9 mouse cellular contexts compared by ENCODE assay signal in the genomic region with DNA sequence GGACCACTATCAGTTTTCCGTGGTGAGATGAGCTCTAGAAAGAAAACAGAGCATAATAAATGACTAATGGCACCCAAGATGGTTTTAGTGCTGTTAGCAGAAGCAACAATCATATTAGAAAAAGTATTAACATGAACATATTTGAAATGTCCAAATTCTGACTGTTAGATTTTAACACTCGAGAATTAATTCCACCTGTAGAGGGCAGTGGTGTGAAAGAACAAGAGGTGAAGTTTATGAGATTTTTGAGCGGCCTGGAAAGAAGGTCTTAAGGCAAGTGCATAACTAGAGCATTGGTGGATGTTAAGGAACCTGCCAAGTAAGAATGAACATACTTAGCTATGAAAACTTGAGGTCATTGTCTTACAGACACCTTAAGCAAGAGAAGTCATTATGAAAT. TPM values are rescaled to one million over a fixed set of nuclear protein-coding genes. Genes with fewer than 3 reads are reported as not detected.
DNase-seq lines count a peak whose midpoint lies in the region; ATAC-seq and TF ChIP-seq lines count a peak whose summit lies in the region.
"Had no signal": no experiment of that assay in that cellular context is flagged by ENCODE, and none has a peak within 500 bp of the region (broad histone marks: within the 10 kb centered on the region; RNA-seq: fewer than 3 reads in every experiment).

No protein-coding gene starts in this region.

- no peak for TF ChIP-seq EP300 in heart, postnatal 0 days (IDR thresholded peaks at IDR 0.05; ENCODE audit: low read depth)
- TF ChIP-seq EP300 in stomach, postnatal 0 days (optimal IDR thresholded peaks at IDR 0.05), result no peak

- H3K4me1 ChIP-seq in heart, postnatal 0 days (ENCODE audit: control insufficient read depth, insufficient read depth), result no peaks in the 10 kb centered on the region
- no peaks in the 10 kb centered on the region for H3K4me1 ChIP-seq in thymus, adult 2 months (replicated peaks; ENCODE audit: control insufficient read depth, insufficient read depth, low read length)
- no peaks in the 10 kb centered on the region for H3K4me1 ChIP-seq in stomach, postnatal 0 days (replicated peaks; ENCODE audit: control insufficient read depth, insufficient read depth)
- H3K4me1 ChIP-seq: heart, embryonic 13.5 days had no signal

- no peak overlapping the region for H3K4me3 ChIP-seq in heart, postnatal 0 days (ENCODE audit: low read depth, low read length)
- H3K4me3 ChIP-seq in thymus, adult 2 months (ENCODE audit: control insufficient read depth, insufficient read depth, low read length), result no peak overlapping the region
- H3K4me3 ChIP-seq in stomach, postnatal 0 days (ENCODE audit: low read depth, low read length), result no peak overlapping the region
- H3K4me3 ChIP-seq: heart, embryonic 13.5 days had no signal

- no peak overlapping the region for H3K9ac ChIP-seq in heart, postnatal 0 days (replicated peaks; ENCODE audit: low read depth, low read length)
- no peak overlapping the region for H3K9ac ChIP-seq in stomach, postnatal 0 days (ENCODE audit: low read length)
- H3K9ac ChIP-seq: heart, embryonic 13.5 days had no signal

- no peaks in the 10 kb centered on the region for H3K27me3 ChIP-seq in heart, postnatal 0 days (ENCODE audit: control insufficient read depth, insufficient read depth, low read length)
- no peaks in the 10 kb centered on the region for H3K27me3 ChIP-seq in thymus, adult 2 months (ENCODE audit: control insufficient read depth, insufficient read depth, low read length)
- no peaks in the 10 kb centered on the region for H3K27me3 ChIP-seq in stomach, postnatal 0 days (ENCODE audit: control insufficient read depth, insufficient read depth, low read length)
- H3K27me3 ChIP-seq: heart, embryonic 13.5 days had no signal

- no peak overlapping the region for H3K4me2 ChIP-seq in heart, postnatal 0 days (ENCODE audit: low read depth, low read length)
- H3K4me2 ChIP-seq in stomach, postnatal 0 days (replicated peaks; ENCODE audit: low read depth), result no peak overlapping the region
- H3K4me2 ChIP-seq: heart, embryonic 13.5 days had no signal

- WGBS in heart, postnatal 0 days, result 21% methylated on average over 3 of the region's 3 CpGs
- 11% methylated on average over 3 of the region's 3 CpGs for WGBS in thymus, adult 2 months
- 14% methylated on average over 3 of the region's 3 CpGs for WGBS in stomach, postnatal 0 days

- peak; percentile 38 for TF ChIP-seq CTCF in heart, postnatal 0 days (IDR thresholded peaks at IDR 0.05; ENCODE audit: low read depth)
- no peak for TF ChIP-seq CTCF in thymus, adult 2 months (IDR thresholded peaks at IDR 0.05; ENCODE audit: borderline replicate concordance, control insufficient read depth, extremely low read depth, insufficient read depth, low read length, poor library complexity)
- peak; percentile 66 for TF ChIP-seq CTCF in stomach, postnatal 0 days (IDR thresholded peaks at IDR 0.05; ENCODE audit: low read depth)

- no peaks in the 10 kb centered on the region for H3K36me3 ChIP-seq in heart, postnatal 0 days (replicated peaks; ENCODE audit: control insufficient read depth, insufficient read depth, low read length)
- H3K36me3 ChIP-seq in thymus, adult 2 months (ENCODE audit: control insufficient read depth, insufficient read depth, low read length), result no peaks in the 10 kb centered on the region
- no peaks in the 10 kb centered on the region for H3K36me3 ChIP-seq in stomach, postnatal 0 days (ENCODE audit: control insufficient read depth, insufficient read depth, low read length)
- H3K36me3 ChIP-seq: heart, embryonic 13.5 days had no signal

- intact Hi-C loops in heart, postnatal 36 days (cut with DNase I), result no loop called here

- peaks cover 4% of the 10 kb centered on the region; the same call in 1 of the 2 replicates for H3K9me3 ChIP-seq in heart, postnatal 0 days (replicated peaks; ENCODE audit: control insufficient read depth, low read length)
- no peaks in the 10 kb centered on the region for H3K9me3 ChIP-seq in stomach, postnatal 0 days (ENCODE audit: control insufficient read depth, low read length)

- ATAC-seq in heart, postnatal 0 days (ENCODE audit: insufficient read depth, low read depth), result no peak
- ATAC-seq in common myeloid progenitor, adult 5-6 weeks (replicated peaks; ENCODE audit: low read depth, poor library complexity, severe bottlenecking), result peak; percentile 74
- no peak for ATAC-seq in stomach, postnatal 0 days (ENCODE audit: low FRiP score, low TSS enrichment)
- ATAC-seq in cerebellum, adult (ENCODE audit: insufficient number of reproducible peaks, low FRiP score, low TSS enrichment), result no peak

- peak; percentile 18 for DNase-seq in heart, postnatal 0 days (ENCODE audit: low spot score)
- DNase-seq in heart, postnatal 36 days, result no peak
- DNase-seq in thymus, adult 2 months, result peak; percentile 18
- DNase-seq in thymus, postnatal 4 days, result no peak
- no peak for DNase-seq in stomach, postnatal 0 days (ENCODE audit: low spot score)
- DNase-seq in urinary bladder, adult 18-20 months (ENCODE audit: low spot score in 2 of 2), result no peak

- no peak overlapping the region for H3K27ac ChIP-seq in heart, postnatal 0 days (ENCODE audit: low read depth)
- H3K27ac ChIP-seq in thymus, adult 2 months (ENCODE audit: control insufficient read depth, insufficient read depth, low read length), result no peak overlapping the region
- no peak overlapping the region for H3K27ac ChIP-seq in stomach, postnatal 0 days (replicated peaks)
- H3K27ac ChIP-seq: heart, embryonic 13.5 days had no signal

- TF ChIP-seq POLR2A in thymus, adult 2 months (IDR thresholded peaks at IDR 0.05; ENCODE audit: control insufficient read depth, extremely low read depth, insufficient read depth, low read length, poor library complexity), result no peak

RNA-seq across cellular contexts. Expression of a gene that starts 6.7 kb away (rescaled TPM):
- total RNA-seq in heart, postnatal 0 days (2014; rRNA removed; ENCODE audit: low replicate concordance), result 2.9 and 6.3 TPM in 2 replicates
- polyA plus RNA-seq in heart, postnatal 0 days (2015; fragmentation: Nextera tagmentation; extraction: Ambion mirVana), result 2.3 and 3.0 TPM in 2 replicates
- total RNA-seq in heart, postnatal 36 days (2021), result 1 to 10 TPM; 3.0 to 3.6 TPM
- polyA plus RNA-seq in thymus, adult 2 months (2012; rRNA removed), result 1.7 and 2.2 TPM in 2 replicates
- total RNA-seq in common myeloid progenitor, adult 5-6 weeks (2017), result 1.4 and 2.8 TPM in 2 replicates
- polyA plus RNA-seq in stomach, postnatal 0 days (2015; fragmentation: Nextera tagmentation; extraction: Ambion mirVana), result 1.5 and 1.6 TPM in 2 replicates

RNA-seq across cellular contexts. Expression of a gene that starts 23.3 kb away (rescaled TPM):
- 1.3 and 3.5 TPM in 2 replicates for total RNA-seq in heart, postnatal 0 days (2014; rRNA removed; ENCODE audit: low replicate concordance)
- polyA plus RNA-seq in heart, postnatal 0 days (2015; fragmentation: Nextera tagmentation; extraction: Ambion mirVana), result 4.4 and 4.6 TPM in 2 replicates
- 1 to 10 TPM; 4.4 to 4.9 TPM for total RNA-seq in heart, postnatal 36 days (2021)
- 14.3 and 14.9 TPM in 2 replicates for polyA plus RNA-seq in thymus, adult 2 months (2012; rRNA removed)
- total RNA-seq in common myeloid progenitor, adult 5-6 weeks (2017), result 5.8 and 9.8 TPM in 2 replicates
- polyA plus RNA-seq in stomach, postnatal 0 days (2015; fragmentation: Nextera tagmentation; extraction: Ambion mirVana), result 5.1 and 5.8 TPM in 2 replicates

RNA-seq across cellular contexts. Expression of a gene that starts 39.7 kb away (rescaled TPM):
- total RNA-seq in heart, postnatal 0 days (2014; rRNA removed; ENCODE audit: low replicate concordance), result 14.8 and 20.5 TPM in 2 replicates
- polyA plus RNA-seq in heart, postnatal 0 days (2015; fragmentation: Nextera tagmentation; extraction: Ambion mirVana), result 15.3 and 15.9 TPM in 2 replicates
- total RNA-seq in heart, postnatal 36 days (2021), result 10 to 100 TPM; 15.4 to 21.5 TPM
- polyA plus RNA-seq in thymus, adult 2 months (2012; rRNA removed), result 16.9 and 17.6 TPM in 2 replicates
- total RNA-seq in common myeloid progenitor, adult 5-6 weeks (2017), result 25.2 and 44.3 TPM in 2 replicates
- 15.9 and 16.9 TPM in 2 replicates for polyA plus RNA-seq in stomach, postnatal 0 days (2015; fragmentation: Nextera tagmentation; extraction: Ambion mirVana)

RNA-seq across cellular contexts. Expression of a gene that starts 47.8 kb away (rescaled TPM):
- 1,775 and 1,995 TPM in 2 replicates for total RNA-seq in heart, postnatal 0 days (2014; rRNA removed; ENCODE audit: low replicate concordance)
- polyA plus RNA-seq in heart, postnatal 0 days (2015; fragmentation: Nextera tagmentation; extraction: Ambion mirVana), result 431 and 457 TPM in 2 replicates
- 100 to 1,000 TPM; 550 to 562 TPM for total RNA-seq in heart, postnatal 36 days (2021)
- polyA plus RNA-seq in thymus, adult 2 months (2012; rRNA removed), result 2,545 and 2,907 TPM in 2 replicates
- 1,289 and 2,367 TPM in 2 replicates for total RNA-seq in common myeloid progenitor, adult 5-6 weeks (2017)
- 784 and 821 TPM in 2 replicates for polyA plus RNA-seq in stomach, postnatal 0 days (2015; fragmentation: Nextera tagmentation; extraction: Ambion mirVana)

RNA-seq across cellular contexts. Expression of a gene that starts 52.9 kb away (rescaled TPM):
- total RNA-seq in heart, postnatal 0 days (2014; rRNA removed; ENCODE audit: low replicate concordance), result not detected in 2 replicates
- polyA plus RNA-seq in heart, postnatal 0 days (2015; fragmentation: Nextera tagmentation; extraction: Ambion mirVana), result 0.14 and 0.19 TPM in 2 replicates
- total RNA-seq in heart, postnatal 36 days (2021), result under 1 TPM; 0.25 to 0.38 TPM
- 1.0 and 1.8 TPM in 2 replicates for polyA plus RNA-seq in thymus, adult 2 months (2012; rRNA removed)
- total RNA-seq in common myeloid progenitor, adult 5-6 weeks (2017), result 0.24 and 0.55 TPM in 2 replicates
- polyA plus RNA-seq in stomach, postnatal 0 days (2015; fragmentation: Nextera tagmentation; extraction: Ambion mirVana), result 30.7 and 33.6 TPM in 2 replicates

Comparison
In these comparisons a context has a peak if more than half of its experiments do, and no peak if none do; other contexts are left out.
1. DNase-seq: peak in heart, postnatal 0 days (single experiment) and thymus, adult 2 months (single experiment); none in heart, postnatal 36 days (0 of 2), thymus, postnatal 4 days (single experiment), stomach, postnatal 0 days (single experiment) and urinary bladder, adult 18-20 months (0 of 2).